Mouse (Mus musculus): Measurements from ENCODE around the gene Tenm4. TPM values are rescaled to one million over a fixed set of nuclear protein-coding genes. Genes with fewer than 3 reads are reported as not detected.

Tenm4 gene
- total RNA-seq, 2 experiments from 2014 or later, result 125 to 132 TPM

DNA sequence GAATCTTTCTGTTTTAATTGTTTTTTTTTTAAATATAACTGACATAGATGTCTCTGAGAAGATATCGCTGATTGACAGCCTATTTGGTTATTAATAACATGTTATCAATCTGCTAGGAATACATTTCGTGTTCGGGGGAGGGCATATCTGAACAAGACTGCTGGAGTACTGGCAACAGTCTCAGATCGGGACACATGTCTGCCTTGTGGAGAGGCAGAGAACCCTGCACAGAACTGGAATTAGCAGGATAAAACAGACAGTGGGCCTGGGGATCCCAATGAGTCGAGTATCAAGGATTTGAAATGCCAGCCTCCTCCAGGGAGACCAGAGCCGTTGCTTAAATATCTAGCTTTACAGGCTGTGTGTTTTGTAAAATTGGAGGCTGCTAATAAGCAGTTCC is 299.8 kb downstream of the Tenm4 start:
- DNase-seq (ENCODE audit: low spot score in 2 of 2), result peak in 1 of 2 experiments; percentile 63

DNA sequence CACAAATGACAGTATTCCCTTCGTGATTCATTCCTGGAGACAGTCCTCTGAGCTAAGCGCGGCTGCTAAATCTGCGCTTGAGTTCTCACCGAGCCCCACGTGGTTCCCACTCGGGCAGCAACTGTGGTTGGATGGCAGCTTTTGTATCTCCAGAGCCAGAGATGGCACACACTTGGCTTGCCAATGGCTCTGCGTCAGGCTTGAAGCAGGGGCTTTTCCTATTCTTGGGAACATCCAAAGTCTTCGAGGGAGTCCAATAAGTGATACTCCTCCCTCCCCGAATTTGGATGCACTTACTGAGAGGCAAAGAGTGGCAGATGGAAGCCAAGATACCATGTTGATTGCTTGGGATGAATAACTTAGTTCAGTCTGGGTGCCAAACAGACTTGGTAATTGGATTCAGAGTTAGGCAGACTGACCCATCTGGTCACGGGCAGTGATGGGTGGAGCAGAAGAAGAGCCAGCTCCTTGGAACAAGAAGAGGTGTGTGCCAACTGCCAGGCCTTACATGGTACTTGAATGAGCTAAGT is 303.6 kb downstream of the Tenm4 start:
- peak; percentile 69 to 89 for DNase-seq (ENCODE audit: low spot score in 2 of 2)

DNA sequence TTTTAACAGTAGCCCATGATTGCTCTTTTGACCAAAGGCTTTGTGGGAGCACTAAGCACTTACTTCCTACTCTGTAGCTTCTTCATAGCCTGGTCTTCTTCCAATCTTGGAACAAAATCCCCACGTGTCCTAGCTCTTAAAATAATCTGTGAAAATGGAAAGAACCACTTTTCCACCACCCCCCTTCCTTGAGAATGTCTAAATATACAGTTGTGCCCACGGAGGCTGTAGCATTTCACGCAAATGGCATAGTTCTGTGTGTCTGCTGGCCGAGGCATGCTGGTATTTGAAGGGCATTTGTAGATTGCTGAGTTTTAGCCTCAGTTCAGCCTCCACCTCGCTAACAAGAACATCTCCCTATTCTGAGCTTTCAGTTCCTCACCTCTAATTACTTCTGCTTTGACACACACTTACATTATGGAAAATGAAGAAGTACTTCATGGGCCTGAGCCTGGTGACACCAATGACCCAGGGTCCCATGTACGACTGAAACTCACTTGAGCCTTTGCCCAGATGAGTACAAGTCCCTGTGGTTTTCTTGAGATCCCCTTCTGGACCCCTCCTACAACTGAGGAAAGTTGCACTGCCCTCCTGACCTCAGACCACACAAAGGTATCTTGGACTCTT is 306.1 kb downstream of the Tenm4 start:
- no peak for DNase-seq (ENCODE audit: low spot score in 2 of 2)

DNA sequence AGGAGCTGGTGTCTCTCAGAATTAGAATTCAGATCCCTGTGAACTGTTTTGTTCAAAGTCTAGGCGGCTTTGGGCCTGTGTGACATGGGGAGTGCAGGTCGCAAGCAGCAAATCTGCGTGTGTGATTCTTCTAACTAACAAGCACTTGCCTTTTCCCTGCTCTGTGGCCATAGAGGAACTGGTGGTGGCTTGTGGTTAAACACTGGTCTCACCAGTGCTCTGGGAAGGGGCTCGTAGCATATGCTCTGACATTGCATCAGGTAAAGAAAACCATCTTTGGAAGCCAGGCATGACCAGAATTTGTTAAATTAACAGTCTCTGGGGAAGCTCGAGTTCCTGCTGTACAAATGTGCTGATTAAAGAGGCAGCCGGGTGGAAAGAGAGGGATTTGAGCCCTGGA is 308.1 kb downstream of the Tenm4 start:
- DNase-seq (ENCODE audit: low spot score in 2 of 2), result no peak

DNA sequence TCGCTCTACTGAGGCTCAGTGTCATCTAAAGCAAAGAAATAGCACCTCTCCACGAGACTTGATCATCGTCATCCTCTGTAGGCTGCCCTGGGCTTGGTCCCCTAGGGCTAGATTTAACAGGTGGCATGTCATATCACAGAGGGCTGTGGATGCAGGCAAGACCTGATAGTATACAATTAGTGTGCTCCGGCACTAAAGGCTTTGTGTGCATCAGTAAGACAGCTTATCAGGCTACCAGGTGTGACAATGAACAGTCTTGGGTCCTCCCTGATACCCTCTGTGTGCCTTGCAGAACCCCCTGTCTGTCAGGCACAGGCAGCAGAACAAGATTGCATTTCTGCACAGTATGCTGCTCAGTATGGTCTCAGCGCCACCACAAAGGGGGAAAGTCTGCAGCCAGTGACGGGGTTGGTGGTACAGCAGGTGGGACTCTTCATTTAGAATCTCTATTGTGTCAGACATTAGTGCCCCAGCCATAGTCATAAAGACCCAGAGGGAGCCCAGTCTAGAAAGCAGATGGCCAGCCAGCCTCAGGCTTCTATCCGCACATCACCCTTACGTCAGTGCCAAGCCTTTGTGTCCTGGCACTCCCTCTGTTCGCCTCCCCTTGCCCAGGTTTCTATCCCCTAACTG is 309.4 kb downstream of the Tenm4 start:
- DNase-seq (ENCODE audit: low spot score in 2 of 2), result no peak

DNA sequence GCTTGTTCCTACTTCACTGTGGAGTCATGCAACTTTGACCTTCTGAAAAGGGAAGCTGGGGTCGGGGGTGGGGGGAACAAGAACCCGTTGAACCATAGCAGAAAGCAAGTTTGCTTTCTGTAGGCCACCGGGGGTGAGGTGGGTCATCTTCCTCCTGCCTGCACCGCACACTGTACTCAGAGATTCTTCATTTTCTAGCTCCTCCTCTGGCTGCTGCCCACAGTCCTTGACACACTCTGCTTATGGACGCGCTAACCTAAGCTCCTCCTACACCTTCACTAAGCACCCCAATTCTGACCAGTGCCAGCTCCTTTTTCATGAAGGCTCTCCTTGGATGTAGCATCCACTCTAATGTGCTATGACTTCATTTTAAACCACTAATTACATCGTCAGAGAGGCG is 311.9 kb downstream of the Tenm4 start:
- DNase-seq (ENCODE audit: low spot score in 2 of 2), result no peak

DNA sequence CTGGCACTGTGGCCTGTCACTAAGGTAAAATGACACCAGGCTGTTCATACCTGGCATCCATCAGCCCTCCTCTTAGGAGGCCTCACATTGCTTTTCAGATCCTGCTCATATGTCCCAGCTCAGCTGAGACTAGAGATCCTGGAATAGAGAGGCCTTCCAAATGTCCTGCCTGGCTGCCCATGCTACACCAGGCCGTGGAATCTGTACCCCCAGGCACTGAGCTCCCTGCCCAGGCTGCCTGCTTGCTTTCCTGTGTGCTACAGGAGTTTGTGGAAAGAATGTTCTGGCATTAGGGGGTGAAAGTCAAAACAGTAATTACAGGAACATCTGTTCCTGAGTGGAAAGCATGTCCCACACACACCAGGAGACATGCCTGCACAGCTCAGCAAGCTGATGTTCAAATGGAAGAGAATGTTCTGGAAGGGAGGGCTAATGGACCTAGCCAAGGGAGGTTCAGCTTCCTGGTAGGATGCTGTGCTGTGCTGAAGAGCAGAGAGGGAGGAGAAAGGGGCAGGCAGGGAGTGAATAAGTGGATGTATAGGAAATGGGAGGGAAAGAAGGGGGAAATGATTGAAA is 313.0 kb downstream of the Tenm4 start:
- DNase-seq (ENCODE audit: low spot score in 2 of 2), result no peak

DNA sequence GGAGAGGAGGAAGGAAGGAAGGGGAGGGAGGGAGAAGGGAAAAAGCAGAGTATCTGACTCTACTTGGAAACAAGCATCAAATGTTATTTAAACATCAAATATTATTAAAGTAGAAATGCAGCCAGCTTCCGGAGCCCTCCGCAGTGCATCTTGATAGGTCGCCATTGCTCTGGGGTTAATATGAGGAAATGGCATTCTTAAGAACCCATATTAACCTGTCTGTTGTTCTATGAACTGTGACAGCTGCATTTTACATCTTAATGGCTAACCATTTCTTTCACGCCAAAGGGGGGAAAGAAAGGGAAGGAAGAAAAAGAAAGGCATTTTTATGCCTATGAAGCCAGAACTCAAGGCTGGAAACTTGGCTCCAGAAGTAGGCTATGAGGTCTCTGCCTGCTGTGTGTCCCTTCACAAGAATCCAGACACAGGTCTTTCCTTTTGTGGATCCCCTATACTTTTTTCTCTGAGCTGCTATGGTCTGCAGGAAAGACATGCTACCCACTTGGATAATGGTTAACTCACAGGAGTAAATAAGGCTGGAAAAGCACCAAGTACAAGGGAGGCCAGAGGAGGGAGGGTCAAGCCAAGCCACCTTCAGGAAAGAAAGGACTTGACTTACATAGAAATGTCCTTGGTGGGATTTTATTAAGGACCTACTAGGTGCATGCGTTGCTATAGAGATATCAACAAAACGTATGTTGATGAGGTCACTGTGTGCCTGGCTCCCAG is 318.5 kb downstream of the Tenm4 start:
- no peak for DNase-seq (ENCODE audit: low spot score in 2 of 2)

DNA sequence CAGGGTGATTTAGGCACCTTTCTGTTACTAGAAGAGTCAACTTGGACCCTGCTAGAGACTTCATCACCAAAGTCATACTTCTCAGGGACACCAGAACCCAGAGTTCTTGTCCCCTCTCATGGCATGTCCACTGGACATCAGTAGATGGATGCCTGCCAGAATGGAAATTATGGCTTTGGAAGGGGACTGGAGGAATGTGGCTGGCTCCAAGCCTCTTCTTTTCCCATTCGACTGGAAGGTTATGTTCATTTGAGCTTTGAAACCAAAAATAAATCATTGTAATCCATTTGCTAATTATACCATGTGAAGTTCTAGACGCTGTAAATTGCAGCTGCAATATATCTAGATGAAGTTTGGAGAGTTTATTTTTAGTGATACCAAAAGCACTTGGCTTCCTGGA is 320.9 kb downstream of the Tenm4 start:
- DNase-seq (ENCODE audit: low spot score in 2 of 2), result no peak

DNA sequence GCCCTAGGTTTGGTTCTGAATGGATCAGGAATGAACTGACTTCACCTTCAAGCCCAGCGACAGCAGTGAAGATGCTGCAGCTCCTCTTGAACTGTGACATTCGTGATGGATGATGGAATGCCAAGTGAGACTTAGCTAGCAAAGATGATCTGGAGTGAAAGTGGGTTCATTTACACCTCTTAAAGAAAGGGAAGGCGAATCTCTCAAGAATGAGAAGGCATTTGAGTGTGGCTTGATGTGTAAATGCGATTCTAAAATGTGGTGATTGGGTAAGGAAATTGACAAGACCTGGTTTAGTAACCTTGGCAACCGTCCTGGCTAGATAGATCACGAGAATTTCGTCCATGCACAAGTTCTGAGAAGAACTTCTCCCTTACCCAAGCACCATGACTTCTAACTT is 321.6 kb downstream of the Tenm4 start:
- no peak for DNase-seq (ENCODE audit: low spot score in 2 of 2)

DNA sequence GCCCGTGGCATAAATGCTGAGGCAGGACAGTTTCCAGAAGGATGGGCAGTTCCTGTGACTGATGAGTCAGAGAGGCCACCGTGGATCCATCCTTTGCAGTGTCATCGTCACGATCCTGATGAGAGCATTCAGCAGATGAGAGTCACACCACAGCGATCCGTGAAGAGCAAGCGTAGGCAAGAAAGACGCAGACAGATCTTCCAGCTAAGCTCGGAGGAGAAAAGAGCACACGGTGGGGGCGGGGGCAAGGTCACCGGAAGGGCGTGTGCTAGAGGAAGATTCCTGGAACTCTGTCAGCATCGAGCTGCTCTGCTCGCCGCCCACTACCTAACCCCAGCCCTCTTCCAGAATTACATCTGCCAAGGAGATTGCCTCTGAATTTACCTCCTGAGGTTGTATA is 323.0 kb downstream of the Tenm4 start:
- DNase-seq (ENCODE audit: low spot score in 2 of 2), result no peak

DNA sequence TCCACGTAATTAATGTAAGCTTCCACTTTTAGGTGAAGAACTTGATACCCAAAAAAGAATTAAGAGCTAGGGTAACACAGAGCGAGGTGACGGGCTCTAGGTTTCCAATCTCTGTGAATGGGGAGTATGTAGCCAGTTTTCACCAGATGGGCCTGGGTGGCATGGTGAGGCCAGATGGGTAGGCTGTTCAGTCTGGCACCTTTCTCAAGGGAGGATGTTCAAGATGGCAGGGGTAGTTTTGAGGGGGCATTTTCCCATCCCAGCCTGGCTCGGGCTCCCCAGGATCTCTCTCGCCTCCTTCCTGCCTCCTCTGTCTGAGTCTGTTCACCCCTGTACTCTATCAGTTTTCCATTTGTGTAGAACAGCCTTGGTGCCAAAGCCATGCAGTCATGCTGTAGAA is 329.1 kb downstream of the Tenm4 start:
- DNase-seq (ENCODE audit: low spot score in 2 of 2), result peak; percentile 56 to 60

DNA sequence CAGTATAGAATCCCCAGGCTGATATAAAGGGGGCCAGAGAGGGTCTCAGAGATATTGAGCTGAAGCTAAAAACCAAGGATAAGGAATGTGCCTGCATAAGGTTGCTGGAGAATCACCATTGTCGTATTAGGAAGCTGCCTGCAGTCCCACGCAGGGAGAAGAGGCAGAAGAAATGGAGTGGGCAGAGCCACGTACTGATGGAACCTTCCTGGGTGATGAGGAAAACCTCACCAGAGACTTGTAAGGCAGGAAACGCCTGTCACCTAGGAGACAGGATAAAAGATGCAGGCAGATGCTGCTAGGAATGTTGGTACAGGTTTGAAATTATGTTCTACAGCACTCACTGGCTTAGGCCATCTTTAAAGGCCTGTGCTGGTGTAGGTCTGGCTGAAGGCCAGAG is 329.8 kb downstream of the Tenm4 start:
- DNase-seq (ENCODE audit: low spot score in 2 of 2), result no peak

DNA sequence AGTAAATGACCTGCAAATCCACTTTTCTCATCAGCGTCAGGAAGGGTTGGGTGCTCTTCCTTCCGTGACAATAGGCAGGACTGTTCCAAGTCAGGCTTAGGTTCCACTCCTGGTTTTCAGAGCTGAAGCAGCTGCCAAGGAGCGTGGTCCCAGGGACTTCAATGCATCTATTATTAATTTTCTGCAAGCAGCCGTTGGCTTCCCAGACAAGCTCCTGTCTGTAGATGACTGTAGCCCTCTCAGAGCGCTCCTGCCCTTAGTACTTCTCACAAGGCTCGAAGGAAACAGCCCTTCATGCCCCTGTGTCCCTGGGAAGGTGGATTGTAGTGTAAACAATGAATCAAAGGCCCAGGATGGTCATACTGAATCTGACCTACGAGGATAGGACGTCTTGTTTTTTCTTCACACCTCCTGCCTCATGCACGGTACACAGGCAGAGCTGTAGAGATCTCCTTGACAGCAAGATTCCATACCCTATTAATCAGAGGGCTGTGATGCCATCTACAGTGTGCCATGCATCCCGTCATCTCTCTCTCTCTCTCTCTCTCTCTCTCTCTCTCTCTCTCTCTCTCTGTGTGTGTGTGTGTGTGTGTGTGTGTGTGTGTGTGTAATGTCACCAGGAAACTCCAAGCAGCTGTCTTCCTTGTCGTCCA is 331.4 kb downstream of the Tenm4 start:
- DNase-seq (ENCODE audit: low spot score in 2 of 2), result no peak

DNA sequence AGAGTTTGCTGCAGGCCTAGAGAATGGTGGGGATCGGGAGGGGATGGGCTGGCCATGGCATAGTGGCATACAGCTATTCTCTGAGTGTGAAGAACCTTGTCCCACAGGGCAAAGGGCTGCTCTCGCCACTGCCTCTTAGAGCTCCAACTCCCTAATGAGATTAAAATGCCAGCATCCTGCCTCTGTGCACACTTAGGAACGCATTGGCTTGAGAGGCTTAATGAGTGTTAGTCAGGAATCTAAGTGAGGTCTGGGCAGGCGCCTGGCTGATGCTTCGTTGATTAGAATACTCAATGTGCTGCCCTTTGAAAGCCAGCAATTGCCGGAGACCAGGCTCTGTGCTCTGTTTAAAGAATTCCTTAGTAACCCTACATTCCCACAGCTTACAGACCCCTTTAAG is 334.5 kb downstream of the Tenm4 start:
- no peak for DNase-seq (ENCODE audit: low spot score in 2 of 2)

DNA sequence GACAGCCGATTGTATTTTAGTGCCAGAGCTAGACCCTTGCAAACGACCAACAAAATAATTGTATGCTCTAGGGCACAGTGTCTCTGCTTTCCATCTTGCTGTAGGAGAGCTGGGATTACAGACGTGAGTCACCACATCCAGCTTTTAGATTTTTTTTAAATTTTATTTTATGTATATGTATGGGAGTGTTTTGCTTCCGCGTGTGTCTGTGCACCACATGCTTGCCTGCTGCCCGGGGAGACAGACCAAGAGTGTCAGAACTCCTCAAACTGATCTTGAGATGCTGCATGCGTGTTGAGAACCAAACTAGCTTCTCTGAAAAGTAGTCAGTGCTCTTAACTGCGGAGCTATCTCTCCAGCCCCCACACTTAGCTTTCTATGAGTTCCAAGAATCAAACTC is 336.0 kb downstream of the Tenm4 start:
- DNase-seq (ENCODE audit: low spot score in 2 of 2), result no peak

DNA sequence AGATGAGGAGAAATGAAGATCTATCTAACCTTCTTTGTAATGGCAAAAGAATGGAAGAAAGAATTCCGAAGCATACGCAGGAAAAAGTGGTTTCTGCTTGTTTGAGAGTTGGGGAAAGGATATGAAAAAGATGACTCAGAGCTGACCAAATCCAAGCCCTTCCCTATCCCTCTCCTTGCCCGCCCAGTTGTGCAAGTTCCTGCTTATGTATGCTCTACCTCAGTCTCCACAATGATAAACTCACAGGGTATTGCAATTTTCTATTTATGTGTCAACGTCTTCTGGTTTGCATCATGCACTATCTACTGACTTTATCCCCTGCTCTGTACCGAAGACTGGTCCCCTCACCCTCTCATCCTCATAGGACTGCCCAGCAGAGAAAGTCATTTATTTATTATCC is 339.4 kb downstream of the Tenm4 start:
- no peak for DNase-seq (ENCODE audit: low spot score in 2 of 2)

DNA sequence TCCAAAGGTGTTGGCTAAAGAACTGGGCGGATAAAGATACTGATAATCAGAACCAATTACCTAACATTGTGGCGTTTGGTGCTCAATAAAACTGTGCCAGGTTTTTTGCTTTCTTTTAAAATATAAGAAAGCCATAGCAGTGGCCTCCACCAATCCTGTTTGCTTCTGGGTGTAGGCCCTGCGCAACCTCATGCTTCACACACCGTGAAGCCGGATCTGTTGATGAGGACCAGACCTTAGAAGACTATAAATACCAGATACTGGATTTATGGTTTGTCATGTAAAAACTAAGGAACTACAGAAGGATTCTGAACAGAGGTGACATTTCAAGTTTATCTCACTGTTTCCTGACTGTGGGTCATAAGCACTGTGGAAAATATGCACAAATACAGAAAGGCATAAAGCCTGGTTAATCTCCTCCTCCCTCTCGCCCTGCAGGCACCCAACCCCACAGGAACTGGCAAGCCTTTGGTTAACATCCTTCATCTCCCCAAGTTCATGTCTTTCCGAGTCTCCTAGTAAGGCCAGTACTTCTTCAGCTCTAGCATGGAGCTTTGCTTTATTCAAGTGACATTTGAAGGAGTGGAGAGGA is 340.1 kb downstream of the Tenm4 start:
- no peak for DNase-seq (ENCODE audit: low spot score in 2 of 2)

DNA sequence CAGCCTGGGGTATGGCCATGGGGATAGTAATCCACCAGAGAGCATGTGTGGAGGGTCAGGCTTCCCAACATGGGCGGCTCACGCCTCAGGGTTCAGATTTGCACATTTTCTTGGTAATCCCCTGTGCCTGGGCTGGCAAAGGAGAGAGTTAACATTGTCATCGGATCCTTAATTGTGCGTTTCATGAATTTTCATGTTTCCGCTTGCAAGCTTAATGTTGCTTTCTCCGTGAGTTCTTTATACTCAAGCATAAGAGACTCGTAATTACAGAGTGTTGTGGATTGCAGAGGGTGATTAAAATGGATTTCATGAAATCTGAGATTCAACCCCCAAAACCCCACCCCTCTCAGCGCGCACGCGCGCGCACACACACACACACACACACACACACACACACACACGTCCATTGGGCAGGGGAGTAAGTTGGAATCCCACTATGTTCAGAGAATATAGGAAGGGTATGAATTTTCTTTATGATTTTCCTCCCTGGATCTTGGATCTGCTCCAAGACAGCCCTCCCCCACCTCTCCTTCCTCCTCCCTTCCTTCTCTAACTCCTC is 341.0 kb downstream of the Tenm4 start:
- no peak for DNase-seq (ENCODE audit: low spot score in 2 of 2)

DNA sequence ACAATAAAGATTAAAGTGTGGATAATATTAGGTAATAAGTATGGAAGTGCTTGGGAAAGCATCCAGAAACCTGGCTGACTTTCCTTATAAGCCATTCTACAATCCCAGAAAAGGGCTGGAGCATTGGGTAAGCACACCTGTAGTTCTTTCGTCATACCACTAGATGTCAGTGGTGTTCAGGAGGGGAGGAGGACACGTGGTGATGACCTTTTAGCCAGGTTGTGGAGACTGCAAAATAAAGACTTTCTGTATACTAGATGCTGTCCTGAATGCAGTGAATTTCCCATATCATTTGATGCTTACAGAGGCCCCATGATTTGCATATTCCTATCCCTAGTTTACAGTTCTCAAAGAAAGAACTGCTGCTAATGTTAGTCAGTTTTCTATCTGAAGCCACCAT is 348.2 kb downstream of the Tenm4 start:
- no peak for DNase-seq (ENCODE audit: low spot score in 2 of 2)

DNA sequence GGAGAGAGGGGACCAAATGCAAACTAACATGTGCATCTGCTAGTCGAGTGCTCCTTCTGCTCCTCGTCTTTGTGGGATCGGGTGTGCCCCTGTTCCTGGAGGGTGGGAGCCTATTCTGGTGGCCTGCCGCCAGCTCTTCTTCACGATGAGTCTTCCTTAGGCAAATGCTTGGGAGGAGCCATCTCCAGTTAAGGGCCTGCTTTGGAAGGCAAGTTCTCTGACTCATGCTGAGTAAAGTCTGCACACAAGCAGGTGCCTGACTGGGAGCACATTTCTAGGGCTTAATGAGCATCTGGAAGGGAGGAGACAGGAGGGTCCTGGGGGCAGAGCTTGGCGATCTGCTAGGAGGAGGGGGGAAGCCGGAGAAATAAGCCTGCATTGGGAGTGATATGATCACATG is 350.9 kb downstream of the Tenm4 start:
- DNase-seq (ENCODE audit: low spot score in 2 of 2), result peak in 1 of 2 experiments; percentile 41
